Mouse (Mus musculus) c-Kit-negative CD71-positive TER-119-positive erythroid progenitor cells, embryonic 14.5 days (primary cell): Measurements from ENCODE around the gene Arid5b.
"Not testable (repeated sequence)": the region's sequence is repeated elsewhere in the genome, so short reads cannot be mapped to it uniquely, and the experiment has no call there.

ENCODE experiments used
- DNase-seq: peaks from one replicate; pipeline ENCODE4 v3.0.0-alpha.2; 2013; ENCODE audit warnings: low read depth, low spot score

Gene Arid5b

GRCm38 (mm10) chr10:68110607-68111006 lies 167.9 kb downstream of the Arid5b start:
- DNase-seq = no peak

- no peak for DNase-seq
These were observed 168.4 kb downstream of the Arid5b start for GRCm38 (mm10) chr10:68110182-68110581.

- DNase-seq = no peak
These were observed 168.9 kb downstream of the Arid5b start for GRCm38 (mm10) chr10:68109651-68110050.

GRCm38 (mm10) chr10:68107716-68108115 lies 170.8 kb downstream of the Arid5b start:
- no peak for DNase-seq

- no peak for DNase-seq
These were observed 172.1 kb downstream of the Arid5b start for GRCm38 (mm10) chr10:68106351-68106950.

GRCm38 (mm10) chr10:68104881-68105781 lies 173.4 kb downstream of the Arid5b start:
- no peak for DNase-seq

- DNase-seq = no peak
These were observed 174.1 kb downstream of the Arid5b start for GRCm38 (mm10) chr10:68104481-68104880.

- no peak for DNase-seq
These were observed 174.6 kb downstream of the Arid5b start for GRCm38 (mm10) chr10:68103988-68104387.

GRCm38 (mm10) chr10:68103078-68103855 lies 175.3 kb downstream of the Arid5b start:
- DNase-seq = no peak

GRCm38 (mm10) chr10:68102566-68102965 lies 176.0 kb downstream of the Arid5b start:
- no peak for DNase-seq

GRCm38 (mm10) chr10:68101251-68101650 lies 177.3 kb downstream of the Arid5b start:
- no peak for DNase-seq

GRCm38 (mm10) chr10:68100506-68100905 lies 178.0 kb downstream of the Arid5b start:
- DNase-seq = no peak

GRCm38 (mm10) chr10:68099801-68100200 lies 178.7 kb downstream of the Arid5b start:
- not testable (repeated sequence) for DNase-seq

- no peak for DNase-seq
These were observed 180.5 kb downstream of the Arid5b start for GRCm38 (mm10) chr10:68097821-68098675.

GRCm38 (mm10) chr10:68096395-68096794 lies 182.1 kb downstream of the Arid5b start:
- DNase-seq = no peak

GRCm38 (mm10) chr10:68095136-68095535 lies 183.4 kb downstream of the Arid5b start:
- DNase-seq = no peak

GRCm38 (mm10) chr10:68093496-68093895 lies 185.0 kb downstream of the Arid5b start:
- DNase-seq = no peak

- DNase-seq = no peak
These were observed 186.7 kb downstream of the Arid5b start for GRCm38 (mm10) chr10:68091840-68092239.

GRCm38 (mm10) chr10:68091011-68091410 lies 187.5 kb downstream of the Arid5b start:
- no peak for DNase-seq

- DNase-seq = no peak
These were observed 188.0 kb downstream of the Arid5b start for GRCm38 (mm10) chr10:68090544-68090943.

GRCm38 (mm10) chr10:68090197-68090535 lies 188.4 kb downstream of the Arid5b start:
- DNase-seq = no peak
